Mouse (Mus musculus) myocyte (in vitro differentiated cells): Measurements from ENCODE around the gene Mcm5.

Source experiments
- CEBPB ChIP-seq: IDR thresholded peaks from 2 replicates; pipeline ENCODE4 v1.6.1; 2011; ENCODE audit warnings: mild to moderate bottlenecking, moderate library complexity; ENCODE audit not compliant: poor library complexity, insufficient read depth, severe bottlenecking
- E2F4 ChIP-seq: IDR thresholded peaks from one replicate; pipeline ENCODE4 v1.6.1; 2011; ENCODE audit warnings: mild to moderate bottlenecking, control low read depth, moderate library complexity; ENCODE audit not compliant: insufficient read depth
- MAX ChIP-seq: IDR thresholded peaks from one replicate; pipeline ENCODE4 v1.6.1; 2011; ENCODE audit warnings: low read depth, mild to moderate bottlenecking, control low read depth
- MYOG ChIP-seq, 3 experiments: IDR thresholded peaks; one replicate each; pipeline ENCODE4 v1.6.1; 2011; ENCODE audit warnings: control low read depth in 2 of 3, low read depth in 2 of 3, mild to moderate bottlenecking in 2 of 3; ENCODE audit not compliant: insufficient read length in 2 of 3, control insufficient read depth in 1 of 3, insufficient read depth in 1 of 3
- POLR2A ChIP-seq: IDR thresholded peaks from one replicate; pipeline ENCODE4 v1.6.1; 2011; ENCODE audit warnings: low read depth, mild to moderate bottlenecking, control low read depth, moderate library complexity; ENCODE audit not compliant: insufficient read length
- SRF ChIP-seq: IDR thresholded peaks from one replicate; pipeline ENCODE4 v1.6.1; 2011; ENCODE audit warnings: low read depth; ENCODE audit not compliant: control insufficient read depth, insufficient read length
- TCF12 ChIP-seq: IDR thresholded peaks from one replicate; pipeline ENCODE4 v1.6.1; 2011; ENCODE audit warnings: mild to moderate bottlenecking, control low read depth; ENCODE audit not compliant: poor library complexity, insufficient read depth, severe bottlenecking
- TCF3 ChIP-seq: IDR thresholded peaks from one replicate; pipeline ENCODE4 v1.6.1; 2011; ENCODE audit warnings: low read depth, control low read depth; ENCODE audit not compliant: insufficient read length

DNA sequence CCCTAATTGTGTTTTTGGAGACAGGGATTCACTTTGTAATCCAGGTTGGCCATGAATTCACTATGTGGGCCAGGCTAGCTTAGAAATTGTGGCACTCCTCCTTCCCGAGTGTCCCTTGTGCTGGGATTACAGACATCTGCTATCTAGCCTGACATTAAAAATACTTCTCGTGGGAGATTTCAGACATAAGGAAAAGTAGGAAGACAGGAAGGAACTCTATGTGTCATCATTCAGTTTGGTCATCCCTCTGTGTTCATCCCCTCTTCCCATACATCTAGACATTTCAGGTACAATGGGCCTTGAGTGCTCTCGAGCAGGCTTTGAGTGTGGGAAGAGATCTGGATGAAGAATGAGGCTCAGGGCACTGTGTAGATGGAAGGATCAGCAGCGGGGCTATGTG is 42.4 kb downstream of the Mcm5 start:
- TF ChIP-seq POLR2A, result no peak
- no peak for TF ChIP-seq MYOG (IDR thresholded peaks at IDR 0.05; ENCODE audit: control insufficient read depth in 1 of 3, insufficient read depth in 1 of 3, insufficient read length in 2 of 3, low read depth in 2 of 3)
- TF ChIP-seq E2F4, result no peak
- no peak for TF ChIP-seq CEBPB
- TF ChIP-seq MAX, result no peak
- no peak for TF ChIP-seq SRF
- TF ChIP-seq TCF12, result no peak
- no peak for TF ChIP-seq TCF3
